Mouse (Mus musculus) limb, embryonic 12.5 days (tissue): Measurements from ENCODE around the gene Arf5. TPM values are rescaled to one million over a fixed set of nuclear protein-coding genes. Genes with fewer than 3 reads are reported as not detected.

Experiments used
- ATAC-seq: fragments of 200-750 bp; cut with Nextera tagmentation; 2 replicates; pipeline ENCODE4 v1.8.0; 2017; ENCODE audit warnings: low read depth, moderate TSS enrichment; ENCODE audit not compliant: insufficient number of reproducible peaks, insufficient read depth, low FRiP score, low TSS enrichment
- H3K27ac ChIP-seq: fragments of 300-500 bp; sonication (generic); 2 replicates; pipeline ENCODE4 v1.5.1; 2016; ENCODE audit warnings: mild to moderate bottlenecking, moderate library complexity
- H3K27me3 ChIP-seq: fragments of 300-500 bp; sonication (generic); 2 replicates; pipeline ENCODE4 v1.6.1; 2016; ENCODE audit warnings: mild to moderate bottlenecking, moderate library complexity
- H3K36me3 ChIP-seq: fragments of 300-500 bp; sonication (generic); 2 replicates; pipeline ENCODE4 v1.6.1; 2016; ENCODE audit warnings: mild to moderate bottlenecking, moderate library complexity
- H3K4me1 ChIP-seq: fragments of 300-500 bp; sonication (generic); replicated peaks from 2 replicates; pipeline ENCODE4 v1.6.1; 2016
- H3K4me2 ChIP-seq: fragments of 300-500 bp; sonication (generic); 2 replicates; pipeline ENCODE4 v1.6.1; 2016; ENCODE audit warnings: mild to moderate bottlenecking, moderate library complexity
- H3K4me3 ChIP-seq: fragments of 300-500 bp; sonication (generic); replicated peaks from 2 replicates; pipeline ENCODE4 v1.5.1; 2016; ENCODE audit warnings: mild to moderate bottlenecking
- H3K9ac ChIP-seq: fragments of 300-500 bp; sonication (generic); replicated peaks from 2 replicates; pipeline ENCODE4 v1.6.1; 2016; ENCODE audit warnings: mild to moderate bottlenecking, moderate library complexity
- H3K9me3 ChIP-seq: fragments of 300-500 bp; sonication (generic); 2 replicates; pipeline ENCODE4 v1.6.1; 2016; ENCODE audit warnings: mild to moderate bottlenecking, moderate library complexity
- WGBS: fragments of 180-500 bp; shearing (Covaris S2); methylation state at CpG from one replicate; pipeline ENCODE4 v1.1.7; 2016; 5-methylcytosine and 5-hydroxymethylcytosine counted together
- polyA plus RNA-seq: library from polyadenylated mRNA; unstranded; fragments of >200 nt; fragmentation: Nextera tagmentation; extraction: Ambion mirVana; gene quantifications from 2 replicates; pipeline ENCODE4 v1.2.1, GENCODE M21; 2016

Gene Arf5
- polyA plus RNA-seq, 1 experiment from 2014 or later, result 335 TPM

- H3K4me3 ChIP-seq, result no peak overlapping the region
- H3K9ac ChIP-seq, result no peak overlapping the region
- 85% methylated on average over 4 of the region's 4 CpGs for WGBS
- peaks cover 19% of the 10 kb centered on the region for H3K4me1 ChIP-seq
- no peak for ATAC-seq
- H3K27me3 ChIP-seq, result no peaks in the 10 kb centered on the region
- H3K36me3 ChIP-seq, result peaks cover 49% of the 10 kb centered on the region
- no peak overlapping the region for H3K27ac ChIP-seq
- H3K9me3 ChIP-seq, result no peaks in the 10 kb centered on the region; the same call in 1 of the 2 replicates
- no peak overlapping the region for H3K4me2 ChIP-seq
Observed at GRCm38 (mm10) chr6:28416981-28417380, 6.4 kb upstream of the Arf5 start.

GRCm38 (mm10) chr6:28418449-28418848 is 4.9 kb upstream of the Arf5 start:
- WGBS, result 93% methylated on average over 14 of the region's 14 CpGs
- Histone ChIP-seq H3K4me1 (peaks cover 22% of the 10 kb centered on the region), H3K9ac (no peak overlapping the region), H3K4me3 (no peak overlapping the region), H3K9me3 (no peaks in the 10 kb centered on the region; the same call in 1 of the 2 replicates), H3K27ac (no peak overlapping the region), H3K27me3 (no peaks in the 10 kb centered on the region), H3K4me2 (no peak overlapping the region), H3K36me3 (peaks cover 49% of the 10 kb centered on the region)
- no peak for ATAC-seq

- H3K27ac ChIP-seq, result no peak overlapping the region
- WGBS, result 80% methylated on average over 2 of the region's 2 CpGs
- peaks cover 47% of the 10 kb centered on the region for H3K36me3 ChIP-seq
- peaks cover 29% of the 10 kb centered on the region for H3K4me1 ChIP-seq
- no peak overlapping the region for H3K9ac ChIP-seq
- H3K4me2 ChIP-seq, result peak overlapping the region; percentile 95
- no peaks in the 10 kb centered on the region for H3K27me3 ChIP-seq
- H3K4me3 ChIP-seq, result no peak overlapping the region; the same call in 1 of the 2 replicates
- ATAC-seq, result no peak
- no peaks in the 10 kb centered on the region; the same call in 1 of the 2 replicates for H3K9me3 ChIP-seq
Observed at GRCm38 (mm10) chr6:28419673-28420072, 3.7 kb upstream of the Arf5 start.

DNA sequence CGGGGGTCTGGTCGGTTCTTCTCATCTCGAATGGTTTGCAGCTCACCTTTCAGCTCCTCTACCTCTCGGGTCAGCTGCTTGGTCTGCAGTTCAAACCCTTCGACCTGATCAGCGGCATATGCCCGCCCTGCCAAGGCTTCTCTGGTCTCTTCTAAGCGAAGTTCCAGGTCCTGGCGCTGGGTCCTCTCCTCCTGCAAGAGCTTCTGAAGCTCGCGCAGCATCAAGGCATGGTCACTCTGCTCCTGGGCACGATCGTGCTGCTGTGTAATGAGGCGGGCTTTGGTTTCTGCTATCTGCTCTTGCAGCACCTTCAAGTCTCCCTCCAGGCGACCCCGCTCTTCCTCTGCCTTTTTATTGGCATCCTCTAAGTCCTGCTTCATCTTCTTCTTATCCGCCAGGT is 3.0 kb upstream of the Arf5 start:
- peak overlapping the region; percentile 81; the same call in 1 of the 2 replicates for H3K9ac ChIP-seq

GRCm38 (mm10) chr6:28420865-28421264 is 2.5 kb upstream of the Arf5 start:
- Histone ChIP-seq H3K27ac (no peak overlapping the region), H3K27me3 (no peaks in the 10 kb centered on the region), H3K4me1 (peaks cover 34% of the 10 kb centered on the region), H3K9me3 (no peaks in the 10 kb centered on the region), H3K4me2 (peak overlapping the region; percentile 95), H3K4me3 (peak overlapping the region; percentile 83), H3K9ac (peak overlapping the region; percentile 81), H3K36me3 (peaks cover 47% of the 10 kb centered on the region)
- WGBS, result 26% methylated on average over 13 of the region's 13 CpGs
- ATAC-seq, result no peak

More for the DNA sequence above, 3.0 kb upstream of the Arf5 start:
- Histone ChIP-seq H3K27ac (no peak overlapping the region), H3K9me3 (no peaks in the 10 kb centered on the region; the same call in 1 of the 2 replicates), H3K4me2 (peak overlapping the region; percentile 95), H3K36me3 (peaks cover 47% of the 10 kb centered on the region), H3K4me3 (peak overlapping the region; percentile 83), H3K4me1 (peaks cover 34% of the 10 kb centered on the region), H3K27me3 (no peaks in the 10 kb centered on the region)
- 81% methylated on average over 17 of the region's 17 CpGs for WGBS
- ATAC-seq, result no peak

DNA sequence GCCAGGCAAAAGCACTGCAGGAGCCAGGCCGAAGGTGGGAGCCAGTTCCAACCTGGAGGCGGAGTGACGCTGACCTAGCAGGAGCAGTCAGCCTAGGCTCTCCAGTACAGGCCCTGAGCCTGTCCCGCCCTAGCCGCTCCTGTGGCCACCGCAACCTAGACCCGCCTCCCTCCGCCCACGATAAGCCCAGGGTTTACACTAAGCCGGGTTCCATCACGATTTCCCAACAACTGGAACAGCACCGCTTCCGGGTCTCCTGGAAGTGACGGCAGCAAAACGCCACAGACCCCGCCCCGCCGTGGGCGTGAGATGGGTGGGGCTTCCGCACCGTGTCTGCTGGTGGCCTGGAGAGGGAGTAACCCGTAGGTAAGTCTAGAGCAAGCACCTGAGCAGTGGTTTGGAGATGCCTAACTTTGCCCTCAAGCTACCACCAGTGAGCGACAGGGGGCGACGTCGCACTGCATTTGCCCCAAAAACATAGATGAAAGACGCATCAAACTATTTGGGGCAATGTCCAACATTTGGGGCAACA is 1.8 kb upstream of the Arf5 start:
- Histone ChIP-seq H3K4me3 (peak overlapping the region; percentile 83), H3K27me3 (no peaks in the 10 kb centered on the region), H3K27ac (peak overlapping the region; percentile 35; the same call in 1 of the 2 replicates), H3K9ac (peak overlapping the region; percentile 81), H3K4me1 (peaks cover 34% of the 10 kb centered on the region), H3K36me3 (peaks cover 47% of the 10 kb centered on the region), H3K4me2 (peak overlapping the region; percentile 95), H3K9me3 (no peaks in the 10 kb centered on the region)
- under 1% methylated on average over 27 of the region's 27 CpGs for WGBS
- peak; percentile 87 for ATAC-seq

- H3K4me3 ChIP-seq, result peak overlapping the region; percentile 86
- ATAC-seq, result no peak
Observed at GRCm38 (mm10) chr6:28422651-28423290, 589 bp upstream of the Arf5 start.

GRCm38 (mm10) chr6:28423767-28424695 is 671 bp downstream of the Arf5 start:
- no peaks in the 10 kb centered on the region for H3K9me3 ChIP-seq
- peaks cover 28% of the 10 kb centered on the region for H3K36me3 ChIP-seq
- H3K9ac ChIP-seq, result peak overlapping the region; percentile 91
- H3K27ac ChIP-seq, result peak overlapping the region; percentile 85
- ATAC-seq, result peak; percentile 39
- peak overlapping the region; percentile 67 for H3K4me2 ChIP-seq
- H3K27me3 ChIP-seq, result no peaks in the 10 kb centered on the region
- H3K4me1 ChIP-seq, result peaks cover 34% of the 10 kb centered on the region
- H3K4me3 ChIP-seq, result peak overlapping the region; percentile 86
- WGBS, result 10% methylated on average over 46 of the region's 46 CpGs

More at GRCm38 (mm10) chr6:28422651-28423290, 589 bp upstream of the Arf5 start:
- H3K9me3 ChIP-seq, result no peaks in the 10 kb centered on the region
- 71% methylated on average over 15 of the region's 15 CpGs for WGBS
- no peak overlapping the region for H3K9ac ChIP-seq
- no peaks in the 10 kb centered on the region for H3K27me3 ChIP-seq
- H3K36me3 ChIP-seq, result peaks cover 41% of the 10 kb centered on the region
- no peak overlapping the region for H3K27ac ChIP-seq
- peaks cover 34% of the 10 kb centered on the region for H3K4me1 ChIP-seq
- H3K4me2 ChIP-seq, result peak overlapping the region; percentile 67

- Histone ChIP-seq H3K4me2 (peak overlapping the region; percentile 67), H3K9ac (no peak overlapping the region), H3K4me3 (peak overlapping the region; percentile 86; the same call in 1 of the 2 replicates), H3K27ac (no peak overlapping the region), H3K27me3 (no peaks in the 10 kb centered on the region), H3K36me3 (peaks cover 26% of the 10 kb centered on the region), H3K4me1 (peaks cover 28% of the 10 kb centered on the region), H3K9me3 (no peaks in the 10 kb centered on the region)
- WGBS, result 88% methylated on average over 6 of the region's 6 CpGs
- ATAC-seq, result no peak
Observed at GRCm38 (mm10) chr6:28425019-28425418, 1.7 kb downstream of the Arf5 start.

GRCm38 (mm10) chr6:28427096-28427839 is 3.9 kb downstream of the Arf5 start, which contains the start of gene Fscn3:
Fscn3 (plus strand) TSS chr6:28427789.
- H3K9ac ChIP-seq, result no peak within 1 kb of the TSS
- no peak for ATAC-seq
- WGBS, result 84% methylated on average over 3 of the region's 3 CpGs
- no peaks in the 10 kb centered on the region for H3K27me3 ChIP-seq
- peaks cover 26% of the 10 kb centered on the region for H3K36me3 ChIP-seq
- no peak within 1 kb of the TSS for H3K27ac ChIP-seq
- H3K4me2 ChIP-seq, result no peak within 1 kb of the TSS
- peaks cover 12% of the 10 kb centered on the region for H3K4me1 ChIP-seq
- H3K4me3 ChIP-seq, result no peak within 1 kb of the TSS
- no peaks in the 10 kb centered on the region for H3K9me3 ChIP-seq
